Mouse (Mus musculus): Measurements from ENCODE around the gene Ltbr. TPM values are rescaled to one million over a fixed set of nuclear protein-coding genes. Genes with fewer than 3 reads are reported as not detected.
A peak's percentile ranks its signal among the peaks of the same experiment; 100 is the strongest.
"Not testable (repeated sequence)": the region's sequence is repeated elsewhere in the genome, so short reads cannot be mapped to it uniquely, and the experiment has no call there.

Ltbr gene
- total and polyA plus RNA-seq, 2 experiments from 2014 or later = 14.8 to 19.9 TPM

DNA sequence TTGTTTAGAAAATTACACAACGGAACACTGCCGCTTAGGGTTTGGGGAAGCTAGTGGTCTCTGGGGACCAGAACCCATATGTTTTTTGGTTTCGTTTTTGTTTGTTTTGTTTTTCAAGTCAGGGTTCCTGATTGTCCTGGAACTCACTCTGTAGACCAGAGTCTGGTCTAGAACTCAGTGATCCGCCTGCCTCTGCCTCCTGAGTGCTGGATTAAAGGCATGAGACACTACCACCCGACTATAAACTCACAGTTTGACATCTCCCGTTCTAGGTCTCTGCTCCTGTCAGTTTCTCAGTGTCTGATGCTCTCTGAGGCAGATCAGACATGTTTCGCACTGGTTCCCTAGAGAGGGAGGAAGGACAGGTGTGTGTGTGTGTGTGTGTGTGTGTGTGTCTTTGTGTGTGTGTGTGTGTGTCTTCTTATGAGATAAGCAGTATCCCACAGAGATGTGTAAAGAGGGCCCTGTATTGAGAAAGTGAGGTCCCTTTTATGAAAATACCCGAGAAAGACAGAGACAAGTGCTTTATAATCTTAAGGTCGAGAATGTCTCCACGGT is 41.4 kb downstream of the Ltbr start:
- Histone ChIP-seq H3K27ac (ENCODE audit: low read depth, low read length) (no peak overlapping the region), H3K9ac (no peak overlapping the region), H3K4me1 (ENCODE audit: insufficient read depth) (no peaks in the 10 kb centered on the region), H3K27me3 (ENCODE audit: insufficient read depth, low read length) (no peaks in the 10 kb centered on the region), H3K36me3 (ENCODE audit: insufficient read depth) (no peaks in the 10 kb centered on the region), H3K9me3 (ENCODE audit: low read length) (no peaks in the 10 kb centered on the region), H3K4me2 (ENCODE audit: low read depth) (no peak overlapping the region), H3K4me3 (ENCODE audit: low read depth, low read length) (no peak overlapping the region)
- DNase-seq (no peak), ATAC-seq (no peak)
- 75% methylated on average over 10 of the region's 10 CpGs for WGBS
- TF ChIP-seq CTCF (IDR thresholded peaks at IDR 0.05; ENCODE audit: low read depth) = no peak

DNA sequence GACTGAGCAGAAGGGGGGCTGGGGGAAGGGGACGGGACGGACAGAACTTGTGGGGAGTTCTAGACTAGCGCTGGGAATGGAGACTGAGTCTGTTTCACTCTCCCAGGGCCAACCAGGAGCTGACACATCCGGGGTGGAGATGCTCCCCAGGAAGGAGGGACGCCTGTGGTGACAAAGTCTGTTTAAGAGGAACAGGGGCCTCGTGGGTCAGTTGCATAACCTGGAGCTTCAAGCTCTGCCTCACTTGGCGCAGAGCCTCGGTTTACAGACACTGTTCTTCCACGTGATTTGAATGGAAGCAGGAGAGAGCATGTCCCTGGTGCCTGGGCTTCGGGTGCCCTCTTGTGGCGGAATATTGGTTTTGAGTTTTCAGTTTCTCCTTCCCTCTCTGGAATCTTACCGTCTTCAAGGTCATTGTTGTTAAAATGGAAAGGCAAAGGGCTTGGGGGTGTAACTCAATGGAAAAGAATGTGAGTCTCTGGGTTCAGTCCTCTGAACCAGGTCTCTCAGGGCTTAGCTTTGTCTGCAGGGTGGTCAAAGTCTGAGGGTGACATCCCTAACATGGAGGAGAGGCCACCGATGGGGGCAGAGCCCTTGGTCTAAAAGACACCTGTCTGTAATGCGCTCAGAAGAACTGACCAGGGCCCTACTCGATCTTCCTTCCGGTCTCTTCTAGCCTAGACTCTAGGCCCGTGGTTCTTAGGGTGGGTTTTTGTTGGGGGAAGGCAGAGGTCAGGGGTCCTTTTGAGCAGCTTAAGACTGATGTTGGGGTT is 42.0 kb downstream of the Ltbr start:
- Histone ChIP-seq H3K36me3 (ENCODE audit: insufficient read depth) (no peaks in the 10 kb centered on the region), H3K27me3 (ENCODE audit: insufficient read depth, low read length) (no peaks in the 10 kb centered on the region), H3K27ac (ENCODE audit: low read depth, low read length) (no peak overlapping the region), H3K4me1 (ENCODE audit: insufficient read depth) (no peaks in the 10 kb centered on the region), H3K9me3 (ENCODE audit: low read length) (no peaks in the 10 kb centered on the region), H3K9ac (no peak overlapping the region), H3K4me2 (ENCODE audit: low read depth) (peak overlapping the region; percentile 43), H3K4me3 (ENCODE audit: low read depth, low read length) (peak overlapping the region; percentile 8; the same call in 1 of the 2 replicates)
- ATAC-seq = peak; percentile 91
- peak; percentile 96 for TF ChIP-seq CTCF (IDR thresholded peaks at IDR 0.05; ENCODE audit: low read depth)
- DNase-seq = peak; percentile 93
- WGBS = 16% methylated on average over 17 of the region's 17 CpGs

- H3K9ac ChIP-seq = no peak overlapping the region
- H3K4me3 ChIP-seq (ENCODE audit: low read depth, low read length) = no peak overlapping the region
- no peaks in the 10 kb centered on the region for H3K9me3 ChIP-seq (ENCODE audit: low read length)
- H3K36me3 ChIP-seq (ENCODE audit: insufficient read depth) = no peaks in the 10 kb centered on the region
- H3K27me3 ChIP-seq (ENCODE audit: insufficient read depth, low read length) = no peaks in the 10 kb centered on the region
- H3K4me1 ChIP-seq (ENCODE audit: insufficient read depth) = no peaks in the 10 kb centered on the region
- TF ChIP-seq CTCF (IDR thresholded peaks at IDR 0.05; ENCODE audit: low read depth) = no peak
- DNase-seq (no peak), ATAC-seq (no peak)
- WGBS = 50% methylated on average over 6 of the region's 6 CpGs
- H3K4me2 ChIP-seq (ENCODE audit: low read depth) = no peak overlapping the region
- no peak overlapping the region for H3K27ac ChIP-seq (ENCODE audit: low read depth, low read length)
Measured at GRCm38 (mm10) chr6:125268799-125269198, 44.9 kb downstream of the Ltbr start.

DNA sequence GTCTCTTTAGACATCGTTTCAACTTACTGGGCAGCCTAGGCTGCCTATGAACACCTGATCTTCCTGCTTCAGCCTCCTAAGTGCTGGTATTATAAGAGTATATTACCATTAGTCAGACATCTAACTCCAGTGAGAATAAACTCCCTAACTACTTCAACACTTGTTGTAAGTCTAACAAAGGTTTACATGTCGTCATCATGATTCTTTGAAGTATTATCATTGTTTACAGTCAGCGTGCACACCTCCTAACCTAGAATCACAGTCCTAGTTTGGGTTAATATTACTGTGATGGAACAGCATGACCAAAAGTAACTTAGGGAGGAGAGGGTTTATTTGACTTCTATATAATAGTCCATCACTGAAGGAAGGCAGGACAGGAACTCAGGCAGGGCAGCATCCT is 46.2 kb downstream of the Ltbr start:
- no peak overlapping the region for H3K4me2 ChIP-seq (ENCODE audit: low read depth)
- DNase-seq (no peak), ATAC-seq (no peak)
- H3K4me1 ChIP-seq (ENCODE audit: insufficient read depth) = no peaks in the 10 kb centered on the region
- no peak overlapping the region for H3K27ac ChIP-seq (ENCODE audit: low read depth, low read length)
- no peaks in the 10 kb centered on the region for H3K9me3 ChIP-seq (ENCODE audit: low read length)
- TF ChIP-seq CTCF (IDR thresholded peaks at IDR 0.05; ENCODE audit: low read depth) = no peak
- 90% methylated on average over 3 of the region's 3 CpGs for WGBS
- no peak overlapping the region for H3K4me3 ChIP-seq (ENCODE audit: low read depth, low read length)
- no peak overlapping the region for H3K9ac ChIP-seq
- no peaks in the 10 kb centered on the region for H3K27me3 ChIP-seq (ENCODE audit: insufficient read depth, low read length)
- no peaks in the 10 kb centered on the region for H3K36me3 ChIP-seq (ENCODE audit: insufficient read depth)

GRCm38 (mm10) chr6:125266600-125266999 is 47.1 kb downstream of the Ltbr start:
- not testable (repeated sequence) for DNase-seq; H3K4me2 ChIP-seq (ENCODE audit: low read depth); H3K27ac ChIP-seq (ENCODE audit: low read depth, low read length); H3K27me3 ChIP-seq (ENCODE audit: insufficient read depth, low read length); H3K9ac ChIP-seq; H3K4me1 ChIP-seq (ENCODE audit: insufficient read depth); H3K36me3 ChIP-seq (ENCODE audit: insufficient read depth); H3K9me3 ChIP-seq (ENCODE audit: low read length); H3K4me3 ChIP-seq (ENCODE audit: low read depth, low read length); ATAC-seq
- 59% methylated on average over 6 of the region's 6 CpGs for WGBS

DNA sequence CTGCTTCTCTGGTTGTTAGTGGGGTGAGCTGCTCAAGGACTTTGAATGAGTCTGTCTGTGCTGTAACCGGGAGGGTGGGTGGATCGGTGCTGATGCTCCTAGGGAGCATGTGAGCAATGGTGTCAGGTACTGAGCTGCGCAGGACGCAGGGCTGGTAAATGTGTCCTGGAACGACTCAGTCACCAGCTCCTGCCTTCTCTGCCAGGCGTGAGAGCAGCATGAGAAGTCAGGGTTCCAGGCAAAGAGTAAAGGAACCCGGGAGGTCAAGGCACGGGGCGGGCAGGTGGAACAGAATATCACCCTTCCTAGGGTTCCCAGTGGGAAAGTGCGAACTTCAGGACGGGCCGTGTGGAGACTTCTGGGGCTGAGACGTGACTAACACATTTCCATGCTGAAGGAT is 47.6 kb downstream of the Ltbr start:
- TF ChIP-seq CTCF (IDR thresholded peaks at IDR 0.05; ENCODE audit: low read depth) = no peak
- H3K9me3 ChIP-seq (ENCODE audit: low read length) = no peaks in the 10 kb centered on the region
- H3K27me3 ChIP-seq (ENCODE audit: insufficient read depth, low read length) = no peaks in the 10 kb centered on the region
- no peak overlapping the region for H3K9ac ChIP-seq
- WGBS = 81% methylated on average over 13 of the region's 13 CpGs
- no peaks in the 10 kb centered on the region for H3K36me3 ChIP-seq (ENCODE audit: insufficient read depth)
- H3K27ac ChIP-seq (ENCODE audit: low read depth, low read length) = no peak overlapping the region
- no peak for ATAC-seq
- no peak overlapping the region for H3K4me3 ChIP-seq (ENCODE audit: low read depth, low read length)
- DNase-seq = no peak
- H3K4me2 ChIP-seq (ENCODE audit: low read depth) = no peak overlapping the region
- H3K4me1 ChIP-seq (ENCODE audit: insufficient read depth) = no peaks in the 10 kb centered on the region

GRCm38 (mm10) chr6:125265239-125265638 is 48.4 kb downstream of the Ltbr start:
- DNase-seq (no peak), ATAC-seq (0 out of 2 replicates have a peak, but pooled peaks have one; percentile 27)
- Histone ChIP-seq H3K4me3 (ENCODE audit: low read depth, low read length) (no peak overlapping the region), H3K4me2 (ENCODE audit: low read depth) (no peak overlapping the region), H3K27me3 (ENCODE audit: insufficient read depth, low read length) (no peaks in the 10 kb centered on the region), H3K4me1 (ENCODE audit: insufficient read depth) (no peaks in the 10 kb centered on the region), H3K36me3 (ENCODE audit: insufficient read depth) (no peaks in the 10 kb centered on the region), H3K9me3 (ENCODE audit: low read length) (no peaks in the 10 kb centered on the region), H3K27ac (ENCODE audit: low read depth, low read length) (no peak overlapping the region), H3K9ac (no peak overlapping the region)
- WGBS = 59% methylated on average over 10 of the region's 10 CpGs
- TF ChIP-seq CTCF (IDR thresholded peaks at IDR 0.05; ENCODE audit: low read depth) = no peak

Measured in forebrain, postnatal 0 days (tissue).